Mouse (Mus musculus) ES-Bruce4 (cell line): ENCODE data around the gene Ntf5.
"Not testable (repeated sequence)": the region's sequence is repeated elsewhere in the genome, so short reads cannot be mapped to it uniquely, and the experiment has no call there.

Experiments
- CTCF ChIP-seq: IDR thresholded peaks from one replicate; pipeline ENCODE4 v1.8.1; 2011; ENCODE audit warnings: low read depth, low read length
- EP300 ChIP-seq: IDR thresholded peaks from 2 replicates; pipeline ENCODE4 v1.6.1; 2011; ENCODE audit warnings: low read depth, low read length; ENCODE audit not compliant: insufficient read depth
- POLR2A ChIP-seq: IDR thresholded peaks from one replicate; pipeline ENCODE4 v1.8.1; 2011; ENCODE audit warnings: low read length; ENCODE audit not compliant: insufficient read depth

DNA sequence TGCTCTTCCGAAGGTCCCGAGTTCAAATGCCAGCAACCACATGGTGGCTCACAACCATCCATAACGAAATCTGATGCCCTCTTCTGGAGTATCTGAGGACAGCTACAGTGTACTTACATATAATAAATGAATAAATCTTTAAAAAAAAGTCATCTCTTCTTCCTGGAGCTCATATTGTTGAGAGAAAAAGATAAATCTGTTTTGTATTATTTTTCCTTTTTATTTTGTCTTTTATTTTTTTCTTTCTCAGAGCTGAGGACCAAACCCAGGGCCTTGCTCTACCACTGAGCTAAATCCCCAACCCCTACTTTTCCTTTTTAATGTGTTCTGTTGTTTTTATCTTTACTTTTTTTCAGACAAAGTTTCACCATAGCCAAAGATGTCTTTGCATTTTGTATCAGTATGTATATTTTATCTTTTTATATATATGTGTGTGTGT is 17.1 kb upstream of the Ntf5 start:
- not testable (repeated sequence) for TF ChIP-seq CTCF, POLR2A, EP300
